Mouse (Mus musculus) hindbrain, embryonic 10.5 days (tissue): ENCODE data around the gene Ccdc69. TPM values are rescaled to one million over a fixed set of nuclear protein-coding genes. Genes with fewer than 3 reads are reported as not detected.
A peak's percentile ranks its signal among the peaks of the same experiment; 100 is the strongest.

ENCODE experiments used
- DNase-seq: peaks from one replicate; pipeline ENCODE4 v3.0.0-alpha.2; 2017; ENCODE audit warnings: low spot score
- H3K27ac ChIP-seq: fragments of 300-500 bp; sonication (generic); 2 replicates; pipeline ENCODE4 v1.5.1; 2016; ENCODE audit warnings: mild to moderate bottlenecking, moderate library complexity
- H3K27me3 ChIP-seq: fragments of 300-500 bp; sonication (generic); 2 replicates; pipeline ENCODE4 v1.6.1; 2016; ENCODE audit warnings: mild to moderate bottlenecking; ENCODE audit not compliant: poor library complexity, insufficient read depth, severe bottlenecking
- H3K36me3 ChIP-seq: fragments of 300-500 bp; sonication (generic); 2 replicates; pipeline ENCODE4 v1.6.1; 2016; ENCODE audit warnings: mild to moderate bottlenecking, moderate library complexity
- H3K4me1 ChIP-seq: fragments of 300-500 bp; sonication (generic); replicated peaks from 2 replicates; pipeline ENCODE4 v1.6.1; 2016; ENCODE audit warnings: mild to moderate bottlenecking
- H3K4me3 ChIP-seq: fragments of 300-500 bp; sonication (generic); 2 replicates; pipeline ENCODE4 v1.5.1; 2016; ENCODE audit warnings: mild to moderate bottlenecking, moderate library complexity
- H3K9me3 ChIP-seq: fragments of 300-500 bp; sonication (generic); 2 replicates; pipeline ENCODE4 v1.6.1; 2016; ENCODE audit warnings: mild to moderate bottlenecking, moderate library complexity
- WGBS: fragments of 180-500 bp; shearing (Covaris S2); methylation state at CpG from one replicate; pipeline ENCODE4 v1.1.7; 2016; 5-methylcytosine and 5-hydroxymethylcytosine counted together
- polyA plus RNA-seq: library from polyadenylated mRNA; unstranded; fragments of >200 nt; fragmentation: Nextera tagmentation; extraction: Ambion mirVana; gene quantifications from 2 replicates; pipeline ENCODE4 v1.2.1, GENCODE M21; 2016

Ccdc69 gene
- polyA plus RNA-seq, 1 experiment from 2014 or later, result 0.25 TPM

DNA sequence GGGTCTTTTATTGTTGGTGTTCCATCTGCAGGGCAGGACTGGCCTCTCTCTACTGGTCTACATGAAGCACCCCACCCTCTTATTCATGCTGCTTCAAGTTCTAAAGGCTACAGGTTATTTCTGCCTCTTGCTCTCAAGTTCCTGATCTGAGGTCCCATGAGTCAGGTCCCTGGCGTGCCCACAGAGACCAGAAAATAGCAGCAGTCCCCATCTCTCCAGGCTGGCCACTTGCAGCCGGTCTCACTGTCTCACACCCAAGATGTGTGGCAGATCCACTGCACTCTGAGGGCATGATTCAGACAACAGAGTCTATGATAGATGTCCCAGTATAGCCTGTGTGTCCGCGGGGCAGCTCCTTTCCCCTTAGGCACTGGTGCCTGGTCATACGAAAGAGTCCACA lies 17.1 kb downstream of the Ccdc69 start:
- Histone ChIP-seq H3K36me3 (no peaks in the 10 kb centered on the region), H3K4me1 (0 out of 2 replicates have a peak, but pooled peaks cover 6% of the 10 kb centered on the region), H3K9me3 (no peaks in the 10 kb centered on the region), H3K4me3 (no peak overlapping the region), H3K27me3 (no peaks in the 10 kb centered on the region), H3K27ac (no peak overlapping the region)
- DNase-seq, result no peak
- WGBS, result 94% methylated on average over 5 of the region's 5 CpGs

DNA sequence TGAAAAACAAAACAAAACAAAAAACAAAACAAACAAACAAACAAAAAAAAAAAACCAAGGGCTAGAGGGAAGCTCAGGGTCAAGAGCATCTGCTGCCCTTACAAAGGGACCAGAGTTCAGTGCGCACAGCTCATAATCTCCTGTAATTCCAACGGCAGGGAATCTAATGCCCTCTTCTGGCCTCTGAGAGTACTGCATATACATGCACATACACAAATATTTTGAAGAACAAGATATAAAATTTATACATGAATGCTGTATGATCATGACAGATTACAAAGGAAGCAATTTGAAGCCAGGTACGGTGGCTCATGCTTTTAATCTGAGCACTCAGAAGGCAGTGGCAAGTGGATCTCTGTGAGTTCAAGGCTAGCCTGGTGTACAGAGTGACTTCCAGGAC lies 20.4 kb downstream of the Ccdc69 start:
- no peaks in the 10 kb centered on the region for H3K27me3 ChIP-seq
- no peak overlapping the region for H3K27ac ChIP-seq
- no peaks in the 10 kb centered on the region for H3K9me3 ChIP-seq
- 79% methylated on average over 3 of the region's 3 CpGs for WGBS
- H3K36me3 ChIP-seq, result no peaks in the 10 kb centered on the region
- H3K4me1 ChIP-seq, result no peaks in the 10 kb centered on the region
- DNase-seq, result no peak
- no peak overlapping the region for H3K4me3 ChIP-seq

DNA sequence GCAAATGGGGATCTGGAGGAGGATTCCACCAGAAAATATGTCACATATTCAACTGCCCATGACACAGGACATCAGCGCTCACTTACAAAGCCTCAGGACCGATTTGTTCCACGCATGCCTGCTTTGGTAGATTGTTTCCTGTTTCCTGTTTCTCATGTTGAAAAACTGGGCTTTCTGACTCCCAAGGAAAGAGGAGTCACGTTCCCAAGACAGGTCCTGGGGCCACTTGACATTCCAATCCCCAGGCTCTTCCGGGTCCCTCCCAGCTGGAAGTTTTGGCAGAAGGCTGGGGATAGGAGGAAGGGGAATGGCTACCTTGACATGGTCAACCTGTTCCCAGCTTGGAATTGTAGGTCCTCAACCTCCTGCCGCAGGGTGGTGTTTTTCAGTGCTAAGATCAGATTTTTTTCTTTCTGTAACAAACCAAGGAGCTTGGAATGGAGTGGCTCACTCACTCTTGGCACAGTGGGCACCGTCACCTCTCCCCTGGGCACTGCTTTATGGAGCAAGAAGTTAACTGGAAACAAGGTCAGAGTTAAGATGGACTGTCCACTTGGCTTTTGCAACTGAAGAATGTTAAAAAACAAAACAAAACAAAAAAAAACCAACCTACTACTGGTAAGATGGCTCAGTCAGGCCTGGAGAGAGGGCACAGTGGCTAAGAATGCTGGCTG lies 27.0 kb downstream of the Ccdc69 start:
- H3K4me3 ChIP-seq, result no peak overlapping the region
- WGBS, result 83% methylated on average over 7 of the region's 7 CpGs
- DNase-seq, result no peak
- H3K27ac ChIP-seq, result no peak overlapping the region
- H3K27me3 ChIP-seq, result no peaks in the 10 kb centered on the region
- H3K4me1 ChIP-seq, result no peaks in the 10 kb centered on the region
- no peaks in the 10 kb centered on the region for H3K9me3 ChIP-seq
- no peaks in the 10 kb centered on the region for H3K36me3 ChIP-seq

DNA sequence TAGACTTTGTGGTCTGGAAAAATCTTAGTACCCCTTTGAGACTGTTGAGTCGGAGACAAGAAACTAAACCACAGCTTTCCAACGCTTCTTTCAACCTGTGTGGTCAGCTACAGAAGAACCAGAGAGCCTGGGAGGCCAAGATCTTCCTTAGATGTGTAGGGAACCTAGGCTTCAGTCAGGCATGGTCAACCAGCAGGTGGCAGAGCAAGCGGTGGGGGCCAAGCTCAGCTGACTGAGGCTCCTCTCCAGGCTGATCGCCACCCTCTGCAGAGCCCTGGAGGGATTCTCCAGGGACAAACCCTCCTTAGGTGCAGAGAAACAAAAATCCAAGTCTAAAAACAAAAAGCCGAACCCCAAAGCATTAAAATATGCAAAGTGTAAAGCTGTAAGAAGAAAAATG lies 31.3 kb downstream of the Ccdc69 start:
- DNase-seq, result no peak
- H3K36me3 ChIP-seq, result no peaks in the 10 kb centered on the region
- H3K4me1 ChIP-seq, result no peaks in the 10 kb centered on the region
- 57% methylated on average over 5 of the region's 5 CpGs for WGBS
- H3K9me3 ChIP-seq, result no peaks in the 10 kb centered on the region
- no peak overlapping the region for H3K27ac ChIP-seq
- H3K27me3 ChIP-seq, result no peaks in the 10 kb centered on the region
- H3K4me3 ChIP-seq, result no peak overlapping the region

DNA sequence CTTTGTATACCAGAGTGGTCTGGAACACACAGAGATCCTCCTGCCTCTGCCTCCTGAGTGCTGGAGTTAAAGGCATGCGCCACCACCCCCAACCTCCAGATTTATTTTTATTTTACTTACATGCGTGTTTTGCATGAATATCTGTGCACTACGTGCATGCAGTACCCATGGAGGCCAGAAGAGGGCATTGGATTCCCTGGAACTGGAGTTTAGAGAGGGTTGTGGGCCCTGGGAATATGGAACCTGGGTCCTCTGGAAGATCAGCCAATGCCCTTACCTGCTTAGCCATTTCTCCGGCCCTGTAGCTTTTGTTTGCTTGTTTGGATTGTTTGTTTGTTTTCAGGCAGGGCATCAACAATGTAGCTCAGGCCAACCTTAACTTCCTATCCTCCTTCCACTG lies 36.6 kb downstream of the Ccdc69 start:
- Histone ChIP-seq H3K9me3 (no peaks in the 10 kb centered on the region), H3K27ac (no peak overlapping the region), H3K27me3 (no peaks in the 10 kb centered on the region), H3K36me3 (no peaks in the 10 kb centered on the region), H3K4me3 (no peak overlapping the region), H3K4me1 (peaks cover 4% of the 10 kb centered on the region; the same call in 1 of the 2 replicates)
- 72% methylated on average over 4 of the region's 4 CpGs for WGBS
- DNase-seq, result no peak

DNA sequence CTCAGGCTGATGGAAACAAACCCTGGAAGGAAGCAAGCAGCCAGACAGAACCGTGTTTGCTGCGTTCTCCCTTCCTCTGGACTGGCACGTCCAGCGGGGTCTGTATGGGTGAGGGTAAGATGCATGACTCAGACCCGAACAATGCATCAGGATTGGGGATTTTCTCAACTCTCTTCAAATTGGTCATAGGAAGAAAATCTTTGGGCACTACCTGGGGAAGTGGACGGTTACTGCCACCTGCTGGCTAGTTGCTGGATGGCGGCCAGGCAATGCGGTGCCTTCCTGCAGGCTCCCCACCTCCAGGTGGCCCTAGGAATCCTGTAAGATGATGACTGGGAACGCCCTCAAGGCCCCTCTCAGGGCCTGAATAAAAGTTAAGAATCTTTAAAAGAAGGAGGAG lies 38.3 kb downstream of the Ccdc69 start:
- Histone ChIP-seq H3K4me1 (peaks cover 4% of the 10 kb centered on the region; the same call in 1 of the 2 replicates), H3K27me3 (peaks cover 16% of the 10 kb centered on the region), H3K9me3 (no peaks in the 10 kb centered on the region), H3K36me3 (no peaks in the 10 kb centered on the region), H3K4me3 (no peak overlapping the region), H3K27ac (no peak overlapping the region)
- peak; percentile 76 for DNase-seq
- WGBS, result 11% methylated on average over 9 of the region's 9 CpGs

DNA sequence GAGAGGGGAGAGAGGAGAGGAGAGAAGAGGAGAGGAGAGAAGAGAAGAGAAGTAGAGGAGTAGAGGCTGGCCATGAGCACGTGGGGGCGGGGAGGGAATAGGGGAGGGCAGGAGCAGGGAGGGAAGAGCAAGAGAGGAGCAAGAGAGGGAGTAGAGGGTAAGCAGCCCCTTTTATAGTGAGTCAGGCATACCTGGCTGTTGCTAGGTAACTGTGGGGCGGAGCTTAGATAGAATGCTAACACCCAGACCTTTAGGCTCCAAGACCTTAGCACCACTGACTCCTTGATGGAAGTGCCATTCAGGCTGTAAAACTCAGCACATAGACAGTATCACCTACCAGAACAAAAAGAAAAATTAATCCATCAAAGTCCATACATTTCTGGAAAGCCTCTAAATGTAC lies 41.3 kb downstream of the Ccdc69 start:
- no peak for DNase-seq
- Histone ChIP-seq H3K27me3 (peaks cover 45% of the 10 kb centered on the region), H3K9me3 (no peaks in the 10 kb centered on the region), H3K4me3 (no peak overlapping the region), H3K4me1 (peaks cover 27% of the 10 kb centered on the region), H3K36me3 (no peaks in the 10 kb centered on the region), H3K27ac (no peak overlapping the region)
- 33% methylated on average over 3 of the region's 3 CpGs for WGBS

DNA sequence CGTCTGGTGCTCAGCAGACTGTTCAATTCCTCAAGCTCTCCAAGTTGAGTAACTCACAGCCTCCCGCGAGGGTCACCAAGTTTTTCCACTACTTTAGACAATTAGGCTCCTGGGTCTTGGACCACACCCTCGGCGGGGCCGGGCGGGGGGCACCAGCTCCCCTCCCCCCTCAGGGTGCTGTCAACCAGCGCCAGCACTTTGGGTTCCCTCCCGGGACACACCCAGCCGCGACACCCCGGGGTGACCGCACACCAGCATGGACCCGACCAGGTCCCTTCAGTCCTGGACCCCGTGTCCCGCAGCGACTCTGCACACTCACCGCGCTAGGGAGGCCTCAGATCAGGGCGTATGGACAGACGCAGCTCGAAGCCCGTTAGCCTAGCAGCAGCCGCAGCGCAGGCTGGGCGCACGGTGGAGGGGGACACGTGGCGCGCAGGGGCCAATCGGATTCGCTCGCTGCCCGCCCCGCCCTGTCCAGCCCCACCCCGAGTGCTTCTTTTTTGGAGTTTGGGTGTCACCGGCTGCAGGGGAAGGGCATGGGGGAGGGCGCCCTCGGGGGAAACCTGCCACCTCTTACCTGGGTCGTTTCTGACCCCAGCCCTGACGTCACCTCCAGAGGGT lies 44.8 kb downstream of the Ccdc69 start, which contains the start of gene Anxa6:
Gene Anxa6, minus strand, starts transcription at position 406 of the 621 bp plus-strand sequence.
- Histone ChIP-seq H3K36me3 (no peaks in the 10 kb centered on the region), H3K27ac (peak within 1 kb of the TSS; percentile 82), H3K9me3 (no peaks in the 10 kb centered on the region), H3K4me3 (peak within 1 kb of the TSS; percentile 65), H3K27me3 (peaks cover 52% of the 10 kb centered on the region), H3K4me1 (peaks cover 30% of the 10 kb centered on the region)
- peak; percentile 81 for DNase-seq
- WGBS, result under 1% methylated on average over 41 of the region's 41 CpGs

DNA sequence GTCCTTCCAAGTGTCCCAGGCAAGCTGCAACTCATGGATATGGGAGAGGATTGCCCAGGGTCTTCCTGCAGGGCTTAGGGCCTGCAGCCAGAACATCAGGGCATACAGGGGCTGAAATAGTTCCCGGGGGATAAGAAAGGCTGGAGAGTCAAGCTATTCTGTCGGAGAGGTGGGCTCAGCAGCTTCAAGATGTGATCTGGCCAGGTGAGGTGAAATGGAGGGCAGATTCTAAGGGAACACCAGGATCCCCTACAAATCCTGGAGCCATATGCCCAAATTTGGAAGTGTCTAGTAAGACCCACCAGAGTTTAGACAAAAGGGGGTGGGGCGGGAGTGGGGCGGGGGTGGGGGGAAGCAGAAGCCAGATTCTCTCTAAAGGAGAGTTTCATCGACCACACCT lies 45.6 kb downstream of the Ccdc69 start:
- Histone ChIP-seq H3K9me3 (no peaks in the 10 kb centered on the region), H3K27me3 (peaks cover 52% of the 10 kb centered on the region), H3K36me3 (no peaks in the 10 kb centered on the region), H3K4me1 (peaks cover 38% of the 10 kb centered on the region), H3K4me3 (peak overlapping the region; percentile 65), H3K27ac (peak overlapping the region; percentile 82)
- 35% methylated on average over 5 of the region's 5 CpGs for WGBS
- DNase-seq, result no peak

DNA sequence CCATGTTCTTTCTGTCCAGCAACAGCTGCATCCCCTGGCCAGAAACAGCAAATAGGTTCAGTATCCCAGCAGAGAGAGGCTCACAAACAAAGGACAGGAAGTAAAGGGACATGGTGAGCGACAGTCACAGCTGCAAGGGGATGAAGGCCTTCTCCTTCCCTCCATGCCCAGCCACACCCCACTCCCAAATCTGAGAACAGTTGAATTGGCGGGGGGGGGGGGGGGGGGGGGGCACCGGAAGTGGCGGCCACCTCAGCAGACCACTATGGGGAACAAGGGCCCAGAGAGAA lies 46.0 kb downstream of the Ccdc69 start:
- Histone ChIP-seq H3K27ac (peak overlapping the region; percentile 82), H3K9me3 (no peaks in the 10 kb centered on the region), H3K4me3 (peak overlapping the region; percentile 65), H3K27me3 (peaks cover 52% of the 10 kb centered on the region), H3K4me1 (peaks cover 42% of the 10 kb centered on the region), H3K36me3 (no peaks in the 10 kb centered on the region)
- 11% methylated on average over 4 of the region's 4 CpGs for WGBS
- DNase-seq, result peak; percentile 18

DNA sequence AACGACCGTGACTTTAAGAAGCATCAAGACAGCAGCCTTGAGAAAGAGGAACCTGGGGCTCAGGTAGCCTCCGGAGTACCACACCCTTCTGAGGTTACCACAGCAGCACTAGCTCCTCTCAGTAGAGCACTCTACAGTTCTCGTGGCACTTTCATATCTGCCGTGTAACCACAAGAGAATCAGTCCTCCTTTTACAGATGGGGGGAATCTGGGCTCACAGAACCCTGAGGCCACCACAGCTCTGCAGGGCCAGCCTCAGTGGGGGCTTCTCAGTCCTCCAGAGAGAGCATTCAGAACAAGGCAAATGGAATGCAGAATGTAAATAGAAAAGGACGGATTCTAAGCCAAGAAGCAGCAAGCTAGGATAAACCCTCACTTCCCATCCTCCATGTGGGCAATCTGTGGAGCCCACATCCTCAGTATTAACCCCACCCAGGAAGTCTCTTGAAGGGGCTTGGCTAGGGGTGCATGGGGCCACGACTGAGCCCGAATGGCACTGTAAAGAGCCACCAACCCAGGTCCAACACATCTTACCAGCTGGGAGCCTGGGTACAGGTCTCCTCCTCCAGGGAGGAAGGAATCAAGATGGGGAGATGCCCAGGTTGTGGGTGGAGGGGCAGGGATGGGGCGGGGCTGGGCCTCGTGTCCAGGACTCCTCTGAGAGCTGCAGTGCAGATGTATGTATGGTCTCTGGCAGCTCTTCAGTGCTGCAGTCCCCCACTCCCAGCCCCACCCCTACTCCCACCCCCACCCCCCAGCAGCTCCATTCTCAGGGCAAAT lies 46.5 kb downstream of the Ccdc69 start:
- Histone ChIP-seq H3K4me1 (peaks cover 45% of the 10 kb centered on the region), H3K27me3 (peaks cover 52% of the 10 kb centered on the region), H3K9me3 (no peaks in the 10 kb centered on the region), H3K27ac (peak overlapping the region; percentile 82), H3K36me3 (no peaks in the 10 kb centered on the region), H3K4me3 (peak overlapping the region; percentile 65)
- DNase-seq, result no peak
- WGBS, result 55% methylated on average over 10 of the region's 10 CpGs

DNA sequence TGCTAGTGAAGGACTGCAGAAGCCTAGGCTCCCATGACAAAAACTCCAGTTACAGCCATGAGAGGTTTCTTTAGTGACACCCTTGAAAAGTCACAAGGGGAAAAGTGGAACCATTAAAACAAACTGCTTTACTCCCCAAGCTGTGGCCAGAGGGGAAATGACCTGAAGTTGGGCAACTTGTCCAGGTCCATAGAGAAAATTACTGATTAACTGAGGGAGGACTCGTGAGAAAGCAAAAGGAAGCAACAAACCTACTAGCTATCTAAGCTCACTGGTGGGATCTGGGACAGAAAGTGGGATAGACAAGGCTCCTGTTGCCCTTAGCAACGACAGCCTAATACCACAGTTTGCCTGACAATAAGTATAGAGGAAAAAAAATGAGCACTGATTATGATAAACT lies 49.4 kb downstream of the Ccdc69 start:
- Histone ChIP-seq H3K36me3 (no peaks in the 10 kb centered on the region), H3K9me3 (no peaks in the 10 kb centered on the region), H3K27ac (no peak overlapping the region), H3K4me1 (peaks cover 56% of the 10 kb centered on the region), H3K27me3 (peaks cover 24% of the 10 kb centered on the region), H3K4me3 (no peak overlapping the region)
- no peak for DNase-seq
- WGBS, result 82% methylated on average over 2 of the region's 2 CpGs

DNA sequence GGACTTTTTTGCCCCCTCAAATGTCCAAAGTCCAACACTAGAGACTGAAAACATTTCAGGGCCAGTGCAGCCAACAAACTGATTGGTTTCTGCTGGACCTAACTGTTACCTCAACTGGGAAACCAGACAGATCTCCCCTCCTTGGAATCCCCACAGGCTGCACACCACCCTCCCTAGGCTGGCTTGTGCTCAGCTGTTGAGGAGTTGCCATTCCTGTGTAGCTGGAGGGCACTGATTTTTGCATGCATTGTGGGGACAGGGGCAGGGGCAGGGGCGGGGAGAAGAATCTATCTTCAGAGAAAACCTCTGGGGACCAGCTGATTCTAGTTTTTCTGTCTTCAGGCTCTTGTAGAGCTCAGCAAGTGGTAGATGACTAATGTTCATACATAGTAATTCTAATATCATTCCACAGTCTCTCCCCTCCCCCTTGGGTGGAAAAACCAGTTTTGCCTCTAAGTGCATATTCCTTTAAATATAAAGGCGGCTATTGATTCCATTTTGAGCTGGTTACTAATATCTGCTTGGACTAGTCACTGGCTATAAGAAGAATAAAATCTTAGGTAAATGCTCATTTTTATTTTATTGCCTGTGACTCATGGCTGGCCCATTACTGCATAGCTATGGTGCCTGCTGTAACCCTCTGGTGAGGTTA lies 50.6 kb downstream of the Ccdc69 start:
- Histone ChIP-seq H3K27ac (peak overlapping the region; percentile 18; the same call in 1 of the 2 replicates), H3K4me1 (peaks cover 56% of the 10 kb centered on the region), H3K9me3 (no peaks in the 10 kb centered on the region), H3K27me3 (peaks cover 14% of the 10 kb centered on the region), H3K36me3 (no peaks in the 10 kb centered on the region), H3K4me3 (no peak overlapping the region)
- WGBS, result 70% methylated on average over 2 of the region's 2 CpGs
- no peak for DNase-seq
